In the genomic region with DNA sequence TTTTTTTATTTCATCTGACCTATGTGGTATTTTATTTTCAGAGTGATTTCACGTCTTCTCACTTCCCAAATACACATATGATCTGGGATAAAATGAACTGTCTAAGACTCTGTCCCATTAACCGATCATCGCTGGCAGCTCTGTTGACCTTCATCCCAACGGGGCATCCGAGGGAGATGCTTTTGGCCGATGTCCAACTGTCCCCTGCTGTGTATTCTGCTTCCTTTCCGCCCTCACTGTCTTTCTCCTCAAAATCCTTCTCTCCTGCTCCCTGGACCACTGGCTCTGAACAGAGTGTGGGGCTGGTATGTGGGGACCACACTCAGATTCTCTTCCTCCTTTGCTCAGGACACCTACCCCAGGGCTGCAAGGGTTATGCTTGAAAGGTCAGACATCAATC, we compare ENCODE assay signal across 20 mouse cellular contexts.
DNase-seq lines count a peak whose midpoint lies in the region; ATAC-seq and TF ChIP-seq lines count a peak whose summit lies in the region.
"Had no signal": no experiment of that assay in that cellular context is flagged by ENCODE, and none has a peak within 500 bp of the region (broad histone marks: within the 10 kb centered on the region; RNA-seq: fewer than 3 reads in every experiment).

No protein-coding gene starts in this region.

- no peaks in the 10 kb centered on the region for H3K36me3 ChIP-seq in lung, embryonic 14.5 days (ENCODE audit: insufficient read depth)
- no peaks in the 10 kb centered on the region for H3K36me3 ChIP-seq in hindbrain, embryonic 16.5 days (ENCODE audit: control insufficient read depth, insufficient read depth, low read length)
- H3K36me3 ChIP-seq: embryonic facial prominence, embryonic 15.5 days; forebrain, embryonic 10.5 days; heart, embryonic 10.5 days; limb, embryonic 12.5 days; liver, embryonic 13.5 days had no signal

- H3K9me3 ChIP-seq in lung, embryonic 14.5 days (ENCODE audit: low read depth, low read length), result no peaks in the 10 kb centered on the region
- no peaks in the 10 kb centered on the region for H3K9me3 ChIP-seq in hindbrain, embryonic 16.5 days (ENCODE audit: control insufficient read depth, low read length)
- H3K9me3 ChIP-seq: embryonic facial prominence, embryonic 15.5 days; forebrain, embryonic 10.5 days; heart, embryonic 10.5 days; limb, embryonic 12.5 days; liver, embryonic 13.5 days had no signal

- TF ChIP-seq CTCF in lung, embryonic 14.5 days (IDR thresholded peaks at IDR 0.05; ENCODE audit: low read depth), result no peak

- H3K4me2 ChIP-seq in lung, embryonic 14.5 days, result no peak overlapping the region
- H3K4me2 ChIP-seq in hindbrain, embryonic 16.5 days (ENCODE audit: low read length), result no peak overlapping the region; the same call in 1 of the 2 replicates
- H3K4me2 ChIP-seq: embryonic facial prominence, embryonic 15.5 days; limb, embryonic 12.5 days; liver, embryonic 13.5 days had no signal

- DNase-seq in cerebellum, postnatal 14 days, result peak; percentile 12 to 37
- DNase-seq in cerebellum, adult 18-20 months, result no peak
- peak; percentile 75 for DNase-seq in lung, embryonic 14.5 days
- DNase-seq in lung, postnatal 4 days, result no peak
- DNase-seq in MN1 (ENCODE audit: low spot score), result peak; percentile 47
- no peak for DNase-seq in thymus, postnatal 14 days
- DNase-seq in gastrocnemius, adult 8-10 months (ENCODE audit: low spot score in 2 of 2), result no peak
- DNase-seq: adrenal gland, postnatal 14 days; cerebellum, adult 2 months; embryo, embryonic 11 days; gastrocnemius, postnatal 36 days; heart, postnatal 14 days; layer of hippocampus, adult 9-11 months; liver, embryonic 13.5 days; lung, postnatal 14 days had no signal

- H3K4me3 ChIP-seq in lung, embryonic 14.5 days (ENCODE audit: low read depth, low read length), result no peak overlapping the region
- H3K4me3 ChIP-seq in hindbrain, embryonic 16.5 days (ENCODE audit: low read length), result no peak overlapping the region
- H3K4me3 ChIP-seq: embryonic facial prominence, embryonic 15.5 days; forebrain, embryonic 10.5 days; heart, embryonic 10.5 days; limb, embryonic 12.5 days; liver, embryonic 13.5 days had no signal

- H3K4me1 ChIP-seq in lung, embryonic 14.5 days (ENCODE audit: insufficient read depth), result peaks cover 12% of the 10 kb centered on the region
- peaks cover 15% of the 10 kb centered on the region for H3K4me1 ChIP-seq in hindbrain, embryonic 16.5 days (ENCODE audit: control insufficient read depth, insufficient read depth, low read depth, low read length)
- H3K4me1 ChIP-seq: liver, embryonic 13.5 days had no signal

- H3K27ac ChIP-seq in lung, embryonic 14.5 days (ENCODE audit: low read depth), result no peak overlapping the region
- peak overlapping the region; percentile 27; the same call in 1 of the 2 replicates for H3K27ac ChIP-seq in hindbrain, embryonic 16.5 days (ENCODE audit: low read depth, low read length)
- H3K27ac ChIP-seq: embryonic facial prominence, embryonic 15.5 days; forebrain, embryonic 10.5 days; heart, embryonic 10.5 days; limb, embryonic 12.5 days; liver, embryonic 13.5 days had no signal

- ATAC-seq in lung, embryonic 14.5 days (ENCODE audit: insufficient read depth), result 0 out of 2 replicates have a peak, but pooled peaks have one; percentile 28
- ATAC-seq in hindbrain, embryonic 16.5 days, result no peak

- 39% methylated on average over 7 of the region's 7 CpGs for WGBS in lung, embryonic 14.5 days
- whole genome bisulfite sequencing in hindbrain, embryonic 16.5 days, result 24% methylated on average over 7 of the region's 7 CpGs

- H3K27me3 ChIP-seq in lung, embryonic 14.5 days (ENCODE audit: insufficient read depth, low read length), result no peaks in the 10 kb centered on the region
- H3K27me3 ChIP-seq in hindbrain, embryonic 16.5 days (replicated peaks; ENCODE audit: control insufficient read depth, insufficient read depth, low read length), result no peaks in the 10 kb centered on the region
- H3K27me3 ChIP-seq: embryonic facial prominence, embryonic 15.5 days; limb, embryonic 12.5 days; liver, embryonic 13.5 days had no signal

- H3K9ac ChIP-seq in lung, embryonic 14.5 days, result no peak overlapping the region
- no peak overlapping the region for H3K9ac ChIP-seq in hindbrain, embryonic 16.5 days (ENCODE audit: low read depth, low read length)
- H3K9ac ChIP-seq: embryonic facial prominence, embryonic 15.5 days; limb, embryonic 12.5 days; liver, embryonic 13.5 days had no signal

Comparison
In these comparisons a context has a peak if more than half of its experiments do, and no peak if none do; other contexts are left out.
1. DNase-seq: peak in cerebellum, postnatal 14 days (2 of 2), lung, embryonic 14.5 days (single experiment) and MN1 (single experiment); none in cerebellum, adult 18-20 months (0 of 2), lung, postnatal 4 days (0 of 2), thymus, postnatal 14 days (single experiment) and gastrocnemius, adult 8-10 months (0 of 2).